Mouse (Mus musculus): Measurements from ENCODE around the gene Adcyap1r1. TPM values are rescaled to one million over a fixed set of nuclear protein-coding genes. Genes with fewer than 3 reads are reported as not detected.

Adcyap1r1 gene
- polyA plus RNA-seq, 1 experiment from 2014 or later = 55.5 TPM

GRCm38 (mm10) chr6:55543345-55543744, 91.6 kb downstream of the Adcyap1r1 start:
- H3K27ac ChIP-seq (replicated peaks) = no peak overlapping the region
- no peaks in the 10 kb centered on the region for H3K9me3 ChIP-seq (replicated peaks)
- H3K27me3 ChIP-seq (replicated peaks) = no peaks in the 10 kb centered on the region
- no peak overlapping the region for H3K4me3 ChIP-seq (replicated peaks)
- WGBS = 91% methylated on average over 4 of the region's 4 CpGs
- no peak for ATAC-seq (ENCODE audit: low FRiP score)
- no peaks in the 10 kb centered on the region for H3K36me3 ChIP-seq
- peaks cover 10% of the 10 kb centered on the region for H3K4me1 ChIP-seq
- no peak overlapping the region for H3K9ac ChIP-seq (replicated peaks)
- no peak overlapping the region for H3K4me2 ChIP-seq

GRCm38 (mm10) chr6:55549211-55549610, 97.4 kb downstream of the Adcyap1r1 start:
- 97% methylated on average over 6 of the region's 6 CpGs for WGBS
- ATAC-seq (ENCODE audit: low FRiP score) = no peak

GRCm38 (mm10) chr6:55550926-55551325, 99.1 kb downstream of the Adcyap1r1 start:
- no peaks in the 10 kb centered on the region for H3K27me3 ChIP-seq (replicated peaks)
- no peak overlapping the region for H3K4me2 ChIP-seq
- no peak for ATAC-seq (ENCODE audit: low FRiP score)
- H3K9ac ChIP-seq (replicated peaks) = no peak overlapping the region
- no peaks in the 10 kb centered on the region for H3K36me3 ChIP-seq
- H3K9me3 ChIP-seq (replicated peaks) = no peaks in the 10 kb centered on the region
- H3K27ac ChIP-seq (replicated peaks) = no peak overlapping the region
- no peaks in the 10 kb centered on the region for H3K4me1 ChIP-seq
- 38% methylated on average over 13 of the region's 13 CpGs for WGBS
- H3K4me3 ChIP-seq (replicated peaks) = no peak overlapping the region

More at GRCm38 (mm10) chr6:55549211-55549610, 97.4 kb downstream of the Adcyap1r1 start:
- Histone ChIP-seq H3K4me3 (replicated peaks) (no peak overlapping the region), H3K4me2 (no peak overlapping the region), H3K9me3 (replicated peaks) (no peaks in the 10 kb centered on the region), H3K36me3 (no peaks in the 10 kb centered on the region), H3K27ac (replicated peaks) (no peak overlapping the region), H3K4me1 (no peaks in the 10 kb centered on the region), H3K9ac (replicated peaks) (no peak overlapping the region), H3K27me3 (replicated peaks) (no peaks in the 10 kb centered on the region)

Small RNAs within 50 kb of the gene (microRNA-seq; reads per million reads assigned to microRNA genes)
- not detected for gene Gm44352

Other genes with a start within 250 kb of the Adcyap1r1 start
- 10.3 and 10.7 TPM in 2 replicates for gene Mindy4, start 248.6 kb upstream of the Adcyap1r1 start, polyA plus RNA-seq (2015; fragmentation: Nextera tagmentation; extraction: Ambion mirVana)
- gene Aqp1, start 115.5 kb upstream of the Adcyap1r1 start, polyA plus RNA-seq (2015; fragmentation: Nextera tagmentation; extraction: Ambion mirVana) = 7.4 and 11.5 TPM in 2 replicates
- not detected in 2 replicates for gene Ghrhr, start 75.7 kb upstream of the Adcyap1r1 start, polyA plus RNA-seq (2015; fragmentation: Nextera tagmentation; extraction: Ambion mirVana)
- 42.0 and 54.7 TPM in 2 replicates for gene Neurod6, start 229.3 kb downstream of the Adcyap1r1 start, polyA plus RNA-seq (2015; fragmentation: Nextera tagmentation; extraction: Ambion mirVana)

Data from neural tube, embryonic 15.5 days (tissue).